Mouse (Mus musculus) thymus, postnatal 36 days (tissue): ENCODE measurements around the gene Ubr2.
A peak's percentile ranks its signal among the peaks of the same experiment; 100 is the strongest.

Experiments used
- DNase-seq, 2 experiments: peaks; one replicate each; pipeline ENCODE4 v3.0.0; 2022; ENCODE audit warnings: mixed read lengths in 2 of 2

Gene Ubr2

GRCm38 (mm10) chr17:47002401-47002800 is 8.0 kb downstream of the Ubr2 start:
- no peak for DNase-seq

GRCm38 (mm10) chr17:46998840-46999239 is 11.5 kb downstream of the Ubr2 start:
- no peak for DNase-seq

- DNase-seq: no peak
Observed at GRCm38 (mm10) chr17:46996484-46996883, 13.9 kb downstream of the Ubr2 start.

- DNase-seq: no peak
Observed at GRCm38 (mm10) chr17:46995621-46996020, 14.7 kb downstream of the Ubr2 start.

GRCm38 (mm10) chr17:46994641-46995398 is 15.5 kb downstream of the Ubr2 start:
- no peak for DNase-seq

- no peak for DNase-seq
Observed at GRCm38 (mm10) chr17:46993625-46994024, 16.7 kb downstream of the Ubr2 start.

- DNase-seq: no peak
Observed at GRCm38 (mm10) chr17:46987631-46988030, 22.7 kb downstream of the Ubr2 start.

- DNase-seq: no peak
Observed at GRCm38 (mm10) chr17:46980050-46980449, 30.3 kb downstream of the Ubr2 start.

GRCm38 (mm10) chr17:46975183-46975582 is 35.2 kb downstream of the Ubr2 start:
- DNase-seq: peak; percentile 65 to 71

GRCm38 (mm10) chr17:46972603-46973002 is 37.8 kb downstream of the Ubr2 start:
- no peak for DNase-seq

GRCm38 (mm10) chr17:46966892-46967291 is 43.5 kb downstream of the Ubr2 start:
- DNase-seq: peak; percentile 3 to 23

- no peak for DNase-seq
Observed at GRCm38 (mm10) chr17:46963186-46963585, 47.2 kb downstream of the Ubr2 start.

- no peak for DNase-seq
Observed at GRCm38 (mm10) chr17:46962153-46962552, 48.2 kb downstream of the Ubr2 start.

- DNase-seq: no peak
Observed at GRCm38 (mm10) chr17:46960216-46960615, 50.1 kb downstream of the Ubr2 start.

GRCm38 (mm10) chr17:46958045-46958444 is 52.3 kb downstream of the Ubr2 start:
- DNase-seq: no peak

GRCm38 (mm10) chr17:46946276-46946675 is 64.1 kb downstream of the Ubr2 start:
- no peak for DNase-seq

- no peak for DNase-seq
Observed at GRCm38 (mm10) chr17:46942421-46942820, 67.9 kb downstream of the Ubr2 start.

- DNase-seq: no peak
Observed at GRCm38 (mm10) chr17:46940461-46940860, 69.9 kb downstream of the Ubr2 start.

GRCm38 (mm10) chr17:46933557-46934348 is 76.6 kb downstream of the Ubr2 start:
- peak; percentile 55 to 62 for DNase-seq

GRCm38 (mm10) chr17:46932961-46933360 is 77.4 kb downstream of the Ubr2 start:
- DNase-seq: no peak

- no peak for DNase-seq
Observed at GRCm38 (mm10) chr17:46929897-46930296, 80.5 kb downstream of the Ubr2 start.

GRCm38 (mm10) chr17:46929277-46929676 is 81.1 kb downstream of the Ubr2 start:
- DNase-seq: no peak

GRCm38 (mm10) chr17:46927781-46928180 is 82.6 kb downstream of the Ubr2 start:
- DNase-seq: no peak

GRCm38 (mm10) chr17:46926941-46927340 is 83.4 kb downstream of the Ubr2 start:
- DNase-seq: no peak
